24 mouse cellular contexts compared by ENCODE assay signal in genomic region chr17:5983150-5983549, GRCm38 (mm10). TPM values are rescaled to one million over a fixed set of nuclear protein-coding genes. Genes with fewer than 3 reads are reported as not detected.
DNase-seq lines count a peak whose midpoint lies in the region; ATAC-seq and TF ChIP-seq lines count a peak whose summit lies in the region.
"Had no signal": no experiment of that assay in that cellular context is flagged by ENCODE, and none has a peak within 500 bp of the region (broad histone marks: within the 10 kb centered on the region; RNA-seq: fewer than 3 reads in every experiment).

No protein-coding gene starts in this region.

- TF ChIP-seq CTCF in E14TG2a.4 (conservative IDR thresholded peaks at IDR 0.05; ENCODE audit: low read length), result no peak

- ATAC-seq in heart, embryonic 12.5 days (ENCODE audit: insufficient number of reproducible peaks, low FRiP score), result no peak
- no peak for ATAC-seq in heart, embryonic 11.5 days (replicated peaks; ENCODE audit: insufficient number of reproducible peaks, low FRiP score, low TSS enrichment)
- no peak for ATAC-seq in limb, embryonic 12.5 days (ENCODE audit: insufficient number of reproducible peaks, insufficient read depth, low FRiP score, low TSS enrichment, low read depth)
- ATAC-seq: forebrain, postnatal 0 days; hindbrain, embryonic 16.5 days; intestine, embryonic 15.5 days; liver, postnatal 0 days; lung, postnatal 0 days had no signal

- no peaks in the 10 kb centered on the region for H3K9me3 ChIP-seq in heart, embryonic 12.5 days (replicated peaks)
- no peaks in the 10 kb centered on the region for H3K9me3 ChIP-seq in heart, embryonic 11.5 days (replicated peaks; ENCODE audit: control insufficient read depth, low read length)
- no peaks in the 10 kb centered on the region for H3K9me3 ChIP-seq in limb, embryonic 12.5 days
- H3K9me3 ChIP-seq in limb, embryonic 10.5 days (replicated peaks), result no peaks in the 10 kb centered on the region
- H3K9me3 ChIP-seq in E14TG2a.4 (ENCODE audit: low read length), result no peaks in the 10 kb centered on the region
- H3K9me3 ChIP-seq: embryonic facial prominence, embryonic 12.5 days; hindbrain, embryonic 10.5 days; intestine, embryonic 15.5 days; midbrain, embryonic 12.5 days had no signal

- no peaks in the 10 kb centered on the region for H3K36me3 ChIP-seq in heart, embryonic 12.5 days
- no peaks in the 10 kb centered on the region for H3K36me3 ChIP-seq in heart, embryonic 11.5 days (ENCODE audit: control insufficient read depth, insufficient read depth, low read length)
- H3K36me3 ChIP-seq in limb, embryonic 12.5 days, result no peaks in the 10 kb centered on the region
- no peaks in the 10 kb centered on the region for H3K36me3 ChIP-seq in limb, embryonic 10.5 days
- 0 out of 2 replicates have a peak, but pooled peaks cover 9% of the 10 kb centered on the region for H3K36me3 ChIP-seq in E14TG2a.4 (ENCODE audit: insufficient read depth, low read length)
- H3K36me3 ChIP-seq: embryonic facial prominence, embryonic 12.5 days; hindbrain, embryonic 10.5 days; intestine, embryonic 15.5 days; midbrain, embryonic 12.5 days had no signal

- DNase-seq in limb, embryonic 10.5 days (ENCODE audit: low spot score), result no peak
- no peak for DNase-seq in embryo, embryonic 10 days (ENCODE audit: low spot score)
- DNase-seq in cerebellum, postnatal 14 days, result no peak
- DNase-seq: adrenal gland, postnatal 36 days; cerebellum, adult 11 months; cerebellum, postnatal 10 days; forebrain, postnatal 0 days; kidney, adult 9 months; kidney, postnatal 14 days; liver, postnatal 0 days; right cerebral cortex, postnatal 14 days had no signal

- H3K27ac ChIP-seq in heart, embryonic 12.5 days (ENCODE audit: poor library complexity, severe bottlenecking), result 0 out of 2 replicates have a peak overlapping the region, but pooled peaks have one; percentile 7
- H3K27ac ChIP-seq in heart, embryonic 11.5 days (ENCODE audit: low read depth, low read length), result no peak overlapping the region
- no peak overlapping the region for H3K27ac ChIP-seq in limb, embryonic 12.5 days
- H3K27ac ChIP-seq in limb, embryonic 10.5 days, result no peak overlapping the region
- H3K27ac ChIP-seq: embryonic facial prominence, embryonic 12.5 days; hindbrain, embryonic 10.5 days; intestine, embryonic 15.5 days; macrophage; midbrain, embryonic 12.5 days; stomach, postnatal 0 days had no signal

- H3K4me1 ChIP-seq in heart, embryonic 12.5 days (replicated peaks), result peaks cover 81% of the 10 kb centered on the region
- H3K4me1 ChIP-seq in heart, embryonic 11.5 days (ENCODE audit: control insufficient read depth, insufficient read depth, low read length), result peaks cover 18% of the 10 kb centered on the region
- H3K4me1 ChIP-seq in limb, embryonic 12.5 days (replicated peaks), result peaks cover 28% of the 10 kb centered on the region
- H3K4me1 ChIP-seq in limb, embryonic 10.5 days, result peaks cover 18% of the 10 kb centered on the region
- H3K4me1 ChIP-seq in E14TG2a.4 (replicated peaks; ENCODE audit: low read depth, low read length), result peaks cover 93% of the 10 kb centered on the region

- H3K4me2 ChIP-seq in heart, embryonic 12.5 days, result no peak overlapping the region
- H3K4me2 ChIP-seq in heart, embryonic 11.5 days, result no peak overlapping the region
- no peak overlapping the region for H3K4me2 ChIP-seq in limb, embryonic 12.5 days
- H3K4me2 ChIP-seq: embryonic facial prominence, embryonic 12.5 days; intestine, embryonic 15.5 days; liver, embryonic 11.5 days; midbrain, embryonic 12.5 days had no signal

- no peaks in the 10 kb centered on the region for H3K27me3 ChIP-seq in heart, embryonic 12.5 days (replicated peaks)
- no peaks in the 10 kb centered on the region for H3K27me3 ChIP-seq in heart, embryonic 11.5 days (ENCODE audit: control insufficient read depth, insufficient read depth, low read length)
- no peaks in the 10 kb centered on the region for H3K27me3 ChIP-seq in limb, embryonic 12.5 days
- H3K27me3 ChIP-seq in limb, embryonic 10.5 days (ENCODE audit: low read depth, poor library complexity, severe bottlenecking), result 0 out of 2 replicates have a peak, but pooled peaks cover 4% of the 10 kb centered on the region
- H3K27me3 ChIP-seq in E14TG2a.4 (ENCODE audit: insufficient read depth, low read length), result no peaks in the 10 kb centered on the region; the same call in 1 of the 2 replicates
- H3K27me3 ChIP-seq: embryonic facial prominence, embryonic 12.5 days; intestine, embryonic 15.5 days; midbrain, embryonic 12.5 days had no signal

- H3K9ac ChIP-seq in heart, embryonic 12.5 days, result no peak overlapping the region
- no peak overlapping the region for H3K9ac ChIP-seq in heart, embryonic 11.5 days (ENCODE audit: low read depth, low read length)
- H3K9ac ChIP-seq in limb, embryonic 12.5 days (replicated peaks), result 0 out of 2 replicates have a peak overlapping the region, but pooled peaks have one; percentile 4
- H3K9ac ChIP-seq: embryonic facial prominence, embryonic 12.5 days; forebrain, postnatal 0 days; intestine, embryonic 15.5 days; liver, postnatal 0 days; midbrain, embryonic 12.5 days had no signal

- H3K4me3 ChIP-seq in heart, embryonic 12.5 days, result no peak overlapping the region
- no peak overlapping the region for H3K4me3 ChIP-seq in heart, embryonic 11.5 days (ENCODE audit: low read depth, low read length)
- H3K4me3 ChIP-seq in limb, embryonic 12.5 days (replicated peaks), result no peak overlapping the region
- H3K4me3 ChIP-seq in limb, embryonic 10.5 days, result no peak overlapping the region
- peak overlapping the region; percentile 52 for H3K4me3 ChIP-seq in E14TG2a.4 (replicated peaks; ENCODE audit: low read length)
- H3K4me3 ChIP-seq: embryonic facial prominence, embryonic 12.5 days; hindbrain, embryonic 10.5 days; intestine, embryonic 15.5 days; midbrain, embryonic 12.5 days had no signal

- 75% methylated on average over 6 of the region's 6 CpGs for WGBS in heart, embryonic 12.5 days
- WGBS in heart, embryonic 11.5 days (ENCODE audit: insufficient replicate concordance), result 73% methylated on average over 6 of the region's 6 CpGs
- 76% methylated on average over 6 of the region's 6 CpGs for WGBS in limb, embryonic 12.5 days
- WGBS in limb, embryonic 10.5 days, result 86% methylated on average over 6 of the region's 6 CpGs

RNA-seq across cellular contexts. Expression of gene Synj2, which starts 42.1 kb away (rescaled TPM):
- 3.8 and 3.9 TPM in 2 replicates for polyA plus RNA-seq in heart, embryonic 12.5 days (2016; fragmentation: Nextera tagmentation; extraction: Ambion mirVana)
- polyA plus RNA-seq in heart, embryonic 11.5 days (2014; fragmentation: Nextera tagmentation; extraction: Ambion mirVana), result 3.0 and 3.3 TPM in 2 replicates
- polyA plus RNA-seq in limb, embryonic 12.5 days (2016; fragmentation: Nextera tagmentation; extraction: Ambion mirVana), result 0.92 and 1.2 TPM in 2 replicates
- 0.75 and 1.1 TPM in 2 replicates for polyA plus RNA-seq in limb, embryonic 10.5 days (2016; fragmentation: Nextera tagmentation; extraction: Ambion mirVana)
